Mouse (Mus musculus) E14TG2a.4 (cell line): ENCODE data around the gene Acsl4.

Experiments
- CTCF ChIP-seq: conservative IDR thresholded peaks from 2 replicates; pipeline ENCODE4 v1.5.1; 2014; ENCODE audit warnings: low read length
- POU5F1 ChIP-seq: IDR thresholded peaks from 2 replicates; pipeline ENCODE4 v1.6.1; 2014; ENCODE audit warnings: low read length, borderline replicate concordance

DNA sequence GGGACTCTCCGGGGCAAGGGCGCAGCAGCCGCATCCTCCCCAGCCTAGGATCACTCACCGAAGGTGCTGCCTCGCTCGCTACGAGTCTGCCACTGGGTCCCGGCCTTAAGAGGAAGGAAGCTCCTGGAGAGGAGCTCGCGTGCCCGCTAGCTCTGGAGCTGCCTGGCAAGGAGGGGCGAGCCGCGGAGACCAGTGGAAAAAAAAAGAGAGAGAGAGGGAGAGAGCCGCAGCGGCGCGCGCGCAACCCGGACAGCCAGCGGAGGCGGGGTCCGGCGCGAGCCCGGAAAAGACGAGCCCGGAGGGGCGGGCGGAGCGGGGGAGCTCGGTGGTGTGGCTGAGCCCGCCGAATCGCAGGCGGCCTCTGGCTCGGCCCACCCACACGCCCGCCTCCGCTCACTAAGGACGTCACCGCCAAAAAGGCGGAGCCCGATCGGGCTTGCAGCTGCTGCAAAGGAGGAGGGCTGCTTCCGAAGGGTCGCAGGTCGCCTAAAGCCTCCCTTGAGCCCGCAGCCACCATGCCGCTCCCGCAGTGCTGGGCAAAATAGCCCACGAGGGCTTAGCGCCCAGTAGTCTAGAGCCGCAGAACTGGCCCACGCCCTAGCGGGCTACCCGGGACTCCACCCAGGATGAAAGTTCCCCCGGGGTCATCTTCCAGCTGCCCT lies at the start of gene Acsl4:
- no peak for TF ChIP-seq CTCF
- TF ChIP-seq POU5F1: no peak
